Mouse (Mus musculus): ENCODE measurements at regions not wholly inside any gene's neighbourhood (a gene's known extent, or its start where the extent isn't known, plus 50 kb on each side); places are given as distances from the start of the nearest gene placed in this dataset.

DNA sequence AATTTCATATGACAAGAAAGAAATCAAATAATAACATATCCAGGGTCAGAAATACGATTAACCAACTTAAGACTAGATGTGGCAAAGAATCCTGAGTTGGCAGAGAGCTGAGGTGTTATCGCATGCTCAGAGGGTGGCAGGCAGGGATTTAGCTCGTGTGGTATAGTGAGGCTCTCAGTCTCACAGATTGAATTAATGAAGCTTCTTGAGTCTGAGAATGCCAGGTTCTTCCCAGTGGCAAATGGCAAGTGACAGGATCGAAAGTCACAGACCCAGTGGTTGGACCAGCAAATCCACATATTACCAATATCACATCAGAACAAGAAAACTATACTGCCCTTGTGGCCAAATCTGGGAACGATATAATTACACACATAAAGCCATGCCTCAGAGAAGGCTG lies 101.3 kb upstream of the Peli2 start:
- TF ChIP-seq CTCF (IDR thresholded peaks at IDR 0.05; ENCODE audit: control insufficient read depth, insufficient read depth, low read length) (no peak), POLR2A (IDR thresholded peaks at IDR 0.05; ENCODE audit: borderline replicate concordance, control insufficient read depth, low read depth, low read length) (no peak)

Data from bone marrow, adult 2 months (tissue).